Mouse (Mus musculus) cerebellum, adult 2 months (tissue): ENCODE data around the gene Pkp3. TPM values are rescaled to one million over a fixed set of nuclear protein-coding genes. Genes with fewer than 3 reads are reported as not detected.
"Not testable (repeated sequence)": the region's sequence is repeated elsewhere in the genome, so short reads cannot be mapped to it uniquely, and the experiment has no call there.

Experiments
- DNase-seq, 2 experiments: peaks; one replicate each; pipeline ENCODE4 v3.0.0; 2021
- H3K27ac ChIP-seq: fragments of 200-500 bp; 2 replicates; pipeline ENCODE4 v1.5.1; 2012; ENCODE audit warnings: low read length, control low read depth, inconsistent platforms; ENCODE audit not compliant: insufficient read depth
- H3K27me3 ChIP-seq: fragments of 200-500 bp; 2 replicates; pipeline ENCODE4 v1.6.1; 2012; ENCODE audit warnings: inconsistent platforms, mild to moderate bottlenecking, low read length, moderate library complexity; ENCODE audit not compliant: control insufficient read depth, insufficient read depth
- H3K4me1 ChIP-seq: fragments of 200-500 bp; 2 replicates; pipeline ENCODE4 v1.6.1; 2011; ENCODE audit warnings: low read length; ENCODE audit not compliant: control insufficient read depth, insufficient read depth
- H3K4me3 ChIP-seq: fragments of 200-500 bp; replicated peaks from 2 replicates; pipeline ENCODE3; 2011; ENCODE audit warnings: mild to moderate bottlenecking, low read depth, low read length, control low read depth; ENCODE audit not compliant: insufficient read depth
- CTCF ChIP-seq: fragments of 200-500 bp; IDR thresholded peaks from 2 replicates; pipeline ENCODE4 v1.5.1; 2011; ENCODE audit warnings: low read depth, mild to moderate bottlenecking, control low read depth, low read length, moderate library complexity, borderline replicate concordance; ENCODE audit not compliant: insufficient read depth
- POLR2A ChIP-seq: fragments of 200-500 bp; IDR thresholded peaks from 2 replicates; pipeline ENCODE4 v1.6.1; 2011; ENCODE audit warnings: low read length, control low read depth, borderline replicate concordance; ENCODE audit not compliant: insufficient read depth
- WGBS: fragments of 180-500 bp; shearing (Covaris S2); methylation state at CpG from one replicate; pipeline ENCODE4 v1.1.7; 2018; 5-methylcytosine and 5-hydroxymethylcytosine counted together
- polyA plus RNA-seq: library from polyadenylated mRNA; depleted of rRNA; stranded (reverse); fragments of >200 nt; gene quantifications from 2 replicates; pipeline ENCODE4 v1.2.3, GENCODE M21; 2012; rRNA removed

The Pkp3 gene
- 9.6 and 11.2 TPM in 2 replicates for polyA plus RNA-seq

- no peaks in the 10 kb centered on the region for H3K4me1 ChIP-seq
- WGBS = 93% methylated on average over 15 of the region's 15 CpGs
- DNase-seq = peak in 1 of 2 experiments; percentile 7
- no peak within 1 kb of the TSS for H3K4me3 ChIP-seq
- TF ChIP-seq CTCF = no peak
- TF ChIP-seq POLR2A = no peak
- H3K27me3 ChIP-seq = no peaks in the 10 kb centered on the region
- no peak within 1 kb of the TSS for H3K27ac ChIP-seq
Observed at GRCm38 (mm10) chr7:141077841-141078240, at the start of gene Pkp3. Pkp3 (plus strand) TSS chr7:141078218.

GRCm38 (mm10) chr7:141028831-141029230, 49.2 kb upstream of the Pkp3 start, which contains the start of gene Gm17387:
Gm17387 (plus strand) TSS chr7:141029131.
- Histone ChIP-seq H3K27me3 (no peaks in the 10 kb centered on the region), H3K4me1 (no peaks in the 10 kb centered on the region), H3K4me3 (no peak within 1 kb of the TSS), H3K27ac (no peak within 1 kb of the TSS)
- DNase-seq = no peak
- TF ChIP-seq CTCF = no peak
- WGBS = 95% methylated on average over 2 of the region's 2 CpGs

GRCm38 (mm10) chr7:141030390-141030789, 47.6 kb upstream of the Pkp3 start:
- H3K27ac ChIP-seq = no peak overlapping the region
- WGBS = 44% methylated on average over 3 of the region's 3 CpGs
- H3K27me3 ChIP-seq = no peaks in the 10 kb centered on the region
- DNase-seq = no peak
- no peak for TF ChIP-seq POLR2A
- TF ChIP-seq CTCF = no peak
- H3K4me1 ChIP-seq = no peaks in the 10 kb centered on the region
- no peak overlapping the region for H3K4me3 ChIP-seq

- H3K27me3 ChIP-seq = no peaks in the 10 kb centered on the region
- no peak for TF ChIP-seq CTCF
- TF ChIP-seq POLR2A = no peak
- no peaks in the 10 kb centered on the region for H3K4me1 ChIP-seq
- H3K4me3 ChIP-seq = no peak overlapping the region
- no peak overlapping the region for H3K27ac ChIP-seq
- 75% methylated on average over 9 of the region's 9 CpGs for WGBS
- DNase-seq = no peak
Observed at GRCm38 (mm10) chr7:141032458-141033167, 45.4 kb upstream of the Pkp3 start.

- not testable (repeated sequence) for DNase-seq, H3K27ac ChIP-seq, H3K4me1 ChIP-seq, H3K4me3 ChIP-seq, H3K27me3 ChIP-seq
- WGBS = 81% methylated on average over 1 of the region's 2 CpGs
Observed at GRCm38 (mm10) chr7:141036624-141037023, 41.4 kb upstream of the Pkp3 start.

- 80% methylated on average over 19 of the region's 21 CpGs for WGBS
- TF ChIP-seq CTCF (no peak), POLR2A (no peak)
- DNase-seq = no peak
- Histone ChIP-seq H3K27ac (no peak overlapping the region), H3K27me3 (no peaks in the 10 kb centered on the region), H3K4me1 (no peaks in the 10 kb centered on the region), H3K4me3 (no peak overlapping the region)
Observed at GRCm38 (mm10) chr7:141038090-141039032, 39.7 kb upstream of the Pkp3 start.

- H3K27me3 ChIP-seq = no peaks in the 10 kb centered on the region
- TF ChIP-seq POLR2A (no peak), CTCF (no peak)
- no peaks in the 10 kb centered on the region for H3K4me1 ChIP-seq
- no peak overlapping the region for H3K27ac ChIP-seq
- no peak for DNase-seq
- H3K4me3 ChIP-seq = no peak overlapping the region
- 93% methylated on average over 4 of the region's 4 CpGs for WGBS
Observed at GRCm38 (mm10) chr7:141039386-141040107, 38.5 kb upstream of the Pkp3 start.
